Mouse (Mus musculus) frontal cortex, postnatal 10 days (tissue): ENCODE data around the gene Olfr684.

Experiments
- DNase-seq, 2 experiments: peaks; one replicate each; pipeline ENCODE4 v3.0.0; 2022; ENCODE audit warnings: low spot score in 2 of 2, mixed read lengths in 1 of 2

Olfr684 gene

DNA sequence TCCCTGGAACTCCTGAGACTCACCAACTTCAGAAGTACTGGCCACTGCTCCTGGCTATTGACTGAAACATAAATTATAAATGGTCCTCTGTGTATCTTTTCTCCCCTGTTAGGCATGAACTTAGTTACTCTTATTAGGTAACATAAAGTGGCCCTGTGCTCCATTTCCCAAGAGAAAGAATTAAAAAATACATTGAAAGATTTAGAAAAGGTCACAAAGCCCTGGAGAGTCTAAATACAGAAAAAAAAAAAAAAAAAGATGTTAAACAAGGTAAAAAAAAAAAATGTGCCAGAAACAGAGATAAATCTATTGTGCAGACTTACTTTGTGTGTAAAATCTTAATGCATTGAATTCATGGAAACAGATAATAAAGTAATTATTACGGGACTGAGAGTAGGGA lies at the start of gene Olfr684:
Olfr684 (minus strand) TSS at position 101 of the 400 bp plus-strand sequence.
- no peak for DNase-seq

DNA sequence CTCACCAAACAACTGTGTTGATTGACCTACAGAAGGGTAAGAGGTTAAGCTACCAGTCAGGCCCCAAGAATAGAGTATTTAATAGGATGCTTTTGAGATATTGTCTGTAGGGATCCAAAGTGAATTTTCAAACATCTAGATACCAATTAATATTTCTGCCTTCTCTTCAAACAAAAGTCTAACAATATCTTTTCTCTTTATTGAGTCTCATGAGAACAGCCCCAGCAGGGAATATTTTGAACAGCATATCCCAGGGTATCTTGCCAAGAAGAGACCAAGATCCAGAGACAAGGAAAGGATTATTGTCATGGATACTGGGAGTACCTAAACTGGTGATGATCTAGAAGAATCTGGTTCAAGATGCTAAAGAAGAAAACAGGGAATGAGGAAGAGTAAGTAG lies 43.9 kb upstream of the Olfr684 start, which contains the start of gene Olfr686:
Olfr686 (minus strand) TSS at position 101 of the 400 bp plus-strand sequence.
- no peak for DNase-seq

DNA sequence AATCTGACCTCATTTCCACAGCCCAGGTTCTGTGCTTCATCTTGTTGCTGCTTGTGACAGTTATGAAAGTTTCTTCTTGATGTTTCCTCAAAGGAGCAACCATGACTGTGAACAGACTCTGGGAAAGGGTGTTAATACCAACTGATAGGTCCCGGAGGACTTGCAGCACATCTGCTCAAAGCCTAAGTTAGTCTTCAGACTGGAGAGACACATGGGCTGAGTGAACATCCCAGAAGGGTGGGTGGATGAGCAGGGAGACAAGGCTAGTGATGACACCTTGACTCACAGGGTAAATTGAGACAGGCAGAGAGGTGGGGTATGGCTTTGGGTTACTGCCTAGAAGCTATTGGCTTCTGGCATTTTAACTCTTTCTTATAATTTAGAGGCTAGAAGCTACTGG lies 22.5 kb upstream of the Olfr684 start, which contains the start of gene Olfr685:
Olfr685 (minus strand) TSS at position 101 of the 400 bp plus-strand sequence.
- DNase-seq, result no peak

DNA sequence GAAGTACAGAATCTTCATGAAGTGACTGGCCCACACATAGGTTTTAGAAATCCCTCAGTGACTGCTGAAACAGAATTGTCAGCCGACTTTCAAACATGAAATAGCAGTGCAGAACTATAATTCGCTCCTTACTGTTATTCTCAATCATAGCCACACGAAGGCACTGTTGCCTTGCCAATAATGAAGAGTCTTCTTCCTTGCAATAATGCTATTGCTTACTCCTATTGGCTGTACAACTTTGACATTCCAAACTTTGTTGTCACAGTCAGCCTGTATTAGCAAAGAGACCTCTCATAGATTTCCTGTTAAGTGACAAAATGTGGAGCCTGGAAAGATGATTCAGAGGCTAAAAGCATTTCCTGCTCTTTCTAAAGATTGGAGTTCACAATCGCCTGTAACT lies 7.3 kb upstream of the Olfr684 start:
- DNase-seq, result peak in 1 of 2 experiments; percentile 18

DNA sequence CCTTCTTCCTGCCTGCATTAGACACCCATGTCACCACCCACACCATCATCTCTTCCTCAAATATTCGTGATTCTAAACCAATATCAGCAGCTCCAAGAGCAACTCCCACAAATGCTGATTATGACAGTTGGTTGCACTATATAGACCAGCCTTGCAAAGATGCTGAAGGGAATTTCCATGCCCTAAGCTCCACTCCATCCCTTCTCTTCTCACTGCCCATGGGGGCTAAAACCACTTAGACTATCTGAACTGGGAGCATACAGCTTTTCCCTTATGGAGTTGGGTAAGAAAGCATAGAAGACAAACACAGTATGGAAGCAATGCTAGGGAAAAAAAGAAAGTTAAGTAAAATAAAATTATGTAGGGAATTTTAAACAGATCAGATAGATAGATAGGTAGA lies 16.5 kb downstream of the Olfr684 start, which contains the start of gene Olfr683:
Olfr683 (minus strand) TSS at position 101 of the 400 bp plus-strand sequence.
- no peak for DNase-seq

DNA sequence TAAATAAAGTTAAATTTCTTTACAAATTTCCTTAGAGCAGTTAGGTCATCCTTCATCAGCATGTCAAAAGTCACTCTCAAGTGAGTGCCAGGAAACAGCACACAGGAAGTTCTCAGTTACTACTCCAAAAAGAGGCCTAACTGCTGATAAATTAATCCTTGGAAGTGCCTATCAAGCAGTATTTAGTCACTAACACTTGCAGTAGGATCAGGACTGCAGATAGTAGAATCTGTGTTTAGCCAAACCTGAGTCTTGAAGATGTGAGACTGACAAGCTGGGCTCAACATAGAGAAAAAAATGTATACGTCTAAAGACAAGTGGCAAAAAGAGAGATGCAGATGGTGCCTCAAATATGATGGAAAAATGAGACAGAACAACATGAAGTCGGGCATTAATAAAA lies 22.2 kb downstream of the Olfr684 start:
- no peak for DNase-seq

DNA sequence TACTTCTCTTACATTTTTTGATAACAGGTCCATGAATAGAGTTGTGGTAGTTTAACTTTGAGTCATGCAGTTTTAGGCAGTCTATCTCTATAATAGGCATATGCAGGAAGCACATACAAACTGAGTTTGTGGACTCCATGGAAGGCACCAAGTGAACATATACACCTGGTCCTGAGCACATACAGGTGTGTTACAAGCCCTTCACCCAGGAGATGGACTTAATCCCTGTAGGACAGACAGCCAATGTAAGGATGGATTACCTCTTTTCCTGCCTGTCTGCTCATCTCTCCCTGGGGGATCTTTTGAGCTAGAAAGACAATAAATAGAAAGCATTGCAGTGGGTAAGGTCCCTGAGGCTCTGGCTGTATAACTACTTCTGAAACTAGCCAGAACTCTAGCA lies 46.9 kb downstream of the Olfr684 start, which contains the start of gene Olfr681:
Olfr681 (plus strand) TSS at position 301 of the 400 bp plus-strand sequence.
- no peak for DNase-seq
